Mouse (Mus musculus) cerebellum, postnatal 10 days (tissue): ENCODE data around the gene Snd1.

ENCODE experiments used
- DNase-seq, 2 experiments: peaks; one replicate each; pipeline ENCODE4 v3.0.0; 2021; ENCODE audit warnings: mixed read lengths in 2 of 2

Snd1 gene

GRCm38 (mm10) chr6:28874759-28875158 is 399.8 kb downstream of the Snd1 start:
- no peak for DNase-seq

DNA sequence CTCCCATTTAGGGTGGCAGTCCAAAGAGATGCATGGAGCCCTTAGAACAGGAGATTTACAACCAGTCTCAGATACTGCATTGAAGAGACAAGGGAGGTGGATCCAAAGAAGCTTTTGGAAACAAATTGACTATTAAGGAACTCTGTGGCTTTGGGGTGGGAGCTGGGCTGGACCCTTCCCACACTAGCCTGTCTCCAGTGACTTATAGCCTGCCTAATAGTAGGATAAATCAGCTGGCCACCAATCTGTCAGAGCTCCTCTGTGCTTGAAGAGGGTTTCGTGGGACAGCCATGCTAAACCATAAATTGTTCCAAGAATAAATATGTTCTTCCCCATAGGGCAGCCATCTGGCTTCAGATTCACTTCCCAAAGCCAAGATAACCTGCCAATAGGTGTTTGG is 400.4 kb downstream of the Snd1 start:
- DNase-seq, result peak in 1 of 2 experiments; percentile 45

DNA sequence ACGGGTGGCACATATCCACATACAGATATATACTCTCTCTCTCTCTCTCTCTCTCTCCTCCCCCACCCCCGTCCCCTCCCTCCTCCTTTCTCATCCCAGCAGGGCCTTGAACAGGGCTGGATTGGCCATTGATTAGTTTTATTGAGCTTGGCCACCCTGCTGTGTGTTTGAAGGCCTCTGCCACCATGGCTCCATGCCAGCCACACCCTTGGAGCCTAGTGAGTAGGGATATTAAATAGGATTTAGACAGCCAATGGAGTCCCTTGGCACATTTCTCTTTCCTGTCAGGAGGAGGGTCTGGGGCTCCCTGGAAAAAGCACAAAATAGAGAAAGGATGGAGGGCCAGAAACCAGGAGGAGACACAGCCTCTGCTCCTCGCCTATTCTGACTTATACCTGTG is 401.6 kb downstream of the Snd1 start:
- DNase-seq, result peak; percentile 49 to 68

DNA sequence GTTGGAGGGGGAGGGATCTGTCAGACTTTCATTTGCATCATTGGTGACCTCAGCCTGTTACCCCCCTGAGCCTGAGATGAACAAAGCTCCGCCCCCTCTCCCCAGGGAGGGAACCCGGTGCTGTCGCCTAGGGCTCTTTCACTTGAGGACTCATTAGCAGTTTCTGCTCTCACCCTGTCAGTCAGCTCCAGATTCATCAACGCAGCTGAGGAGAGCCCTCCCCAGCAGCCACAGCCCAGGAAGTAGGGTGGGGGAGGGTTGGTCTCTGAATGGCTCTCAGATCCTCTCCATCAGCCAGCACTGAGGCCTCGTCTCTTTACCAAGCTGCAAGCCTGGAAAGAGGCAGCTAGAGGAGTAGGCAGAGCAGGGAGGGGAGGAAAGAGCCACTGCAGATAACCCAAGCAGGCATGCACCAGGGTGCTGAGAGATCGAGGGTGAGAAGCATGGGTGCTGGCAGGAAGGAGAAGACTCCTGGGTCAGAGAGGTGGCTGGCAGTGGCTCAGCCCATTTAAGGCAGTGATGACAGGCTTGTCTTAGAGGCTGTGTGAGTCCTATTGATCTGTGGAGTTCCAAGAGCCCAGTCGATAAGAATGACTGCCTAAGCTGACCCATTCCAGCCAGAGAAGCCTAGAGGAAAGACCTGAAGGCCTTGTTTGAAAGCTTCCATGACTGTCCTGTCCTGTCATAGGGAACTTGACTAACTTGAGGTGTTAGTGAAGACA is 403.2 kb downstream of the Snd1 start:
- peak; percentile 45 to 51 for DNase-seq

GRCm38 (mm10) chr6:28879315-28879714 is 404.4 kb downstream of the Snd1 start:
- DNase-seq, result peak; percentile 64 to 71

DNA sequence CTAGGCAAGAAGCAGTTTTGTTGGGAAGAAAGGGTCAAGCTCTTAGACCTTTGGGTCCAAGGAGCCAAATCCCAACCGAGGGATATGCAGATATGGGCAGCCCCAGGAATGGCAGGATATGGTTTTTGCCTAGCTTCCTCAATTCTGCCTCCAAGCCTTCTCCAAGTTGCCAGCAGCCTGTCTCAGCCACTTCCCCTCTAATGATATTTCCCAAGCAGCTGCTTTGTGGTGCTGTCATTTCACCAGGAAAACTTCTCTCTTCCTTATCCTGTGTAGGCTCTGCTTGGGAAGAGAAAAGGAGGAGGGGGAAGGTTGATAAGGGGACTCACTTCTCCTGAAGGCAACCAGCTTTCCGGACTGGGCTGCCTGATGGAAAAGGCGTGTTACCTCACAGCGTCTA is 406.0 kb downstream of the Snd1 start:
- no peak for DNase-seq

DNA sequence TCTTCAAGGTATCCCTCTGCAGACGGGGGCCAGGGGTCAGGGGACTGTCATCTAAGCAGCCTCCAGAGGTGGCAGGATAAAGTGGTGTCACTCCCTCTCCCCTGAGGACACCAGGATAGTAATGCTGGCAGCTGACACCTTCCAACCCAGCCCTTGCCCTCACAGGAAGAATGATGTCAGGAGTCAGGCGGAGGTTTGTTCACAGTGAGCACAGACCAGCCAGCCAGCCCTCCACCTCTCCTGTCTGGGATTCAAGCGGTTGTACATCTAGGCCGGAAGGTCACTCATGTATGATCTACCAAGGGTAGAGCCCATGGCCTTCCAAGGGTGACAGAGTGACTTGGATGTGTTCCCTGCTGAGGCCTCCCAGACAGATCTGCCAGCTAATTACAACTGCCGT is 408.6 kb downstream of the Snd1 start:
- no peak for DNase-seq

DNA sequence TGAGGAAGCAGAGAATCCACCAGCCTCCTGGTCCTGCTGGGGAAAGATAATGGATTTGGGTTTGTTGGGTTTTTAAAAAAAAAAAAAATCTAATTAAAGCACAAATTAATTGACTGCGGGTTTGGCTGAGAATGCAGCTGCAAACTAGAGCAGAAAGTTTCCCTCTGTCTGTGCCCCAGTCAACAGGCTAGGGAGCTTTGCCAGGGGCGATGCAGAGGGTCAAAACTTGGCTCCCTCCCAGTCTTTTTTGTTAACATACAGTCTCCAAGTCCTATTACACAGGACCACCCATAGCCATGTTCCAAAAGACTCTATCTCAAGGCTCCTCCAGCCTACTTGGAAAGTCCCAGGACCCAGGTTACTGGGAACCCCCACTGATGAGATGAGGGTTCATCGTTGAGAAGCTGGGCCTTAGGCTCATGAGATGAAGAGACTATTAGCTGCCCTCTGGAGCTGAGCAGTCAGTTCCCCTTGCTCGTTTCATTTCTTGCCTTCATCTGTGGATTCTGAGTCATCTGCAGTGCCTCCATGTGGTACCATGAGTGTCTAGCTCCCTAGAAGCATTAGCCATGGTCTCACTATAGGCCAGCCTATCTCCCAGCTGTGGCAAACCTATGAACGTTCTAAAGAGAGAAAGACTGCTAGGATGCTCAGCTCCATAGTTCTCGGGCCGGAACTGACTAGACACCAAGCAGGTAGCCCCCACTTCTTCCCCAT is 411.9 kb downstream of the Snd1 start:
- DNase-seq, result no peak

DNA sequence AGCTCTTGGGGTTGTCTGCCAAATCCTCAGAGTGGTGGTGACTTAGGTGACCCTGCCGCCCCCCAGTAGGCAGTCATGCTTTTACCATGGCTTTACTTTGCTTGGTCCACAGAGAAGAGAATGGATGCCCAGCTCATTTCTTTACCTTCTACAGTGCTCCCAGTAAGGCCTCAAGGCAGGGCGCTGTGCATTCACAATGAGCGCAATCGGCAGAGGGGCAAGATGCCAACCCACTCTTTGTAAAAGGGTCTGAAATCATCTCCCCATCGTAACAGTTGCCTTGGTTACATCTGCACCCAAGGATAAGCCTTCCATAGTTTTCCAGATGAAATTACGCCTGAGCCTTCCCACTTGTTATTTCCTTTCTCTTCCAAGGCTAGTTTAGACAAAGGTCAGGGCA is 415.5 kb downstream of the Snd1 start:
- DNase-seq, result peak in 1 of 2 experiments; percentile 50

DNA sequence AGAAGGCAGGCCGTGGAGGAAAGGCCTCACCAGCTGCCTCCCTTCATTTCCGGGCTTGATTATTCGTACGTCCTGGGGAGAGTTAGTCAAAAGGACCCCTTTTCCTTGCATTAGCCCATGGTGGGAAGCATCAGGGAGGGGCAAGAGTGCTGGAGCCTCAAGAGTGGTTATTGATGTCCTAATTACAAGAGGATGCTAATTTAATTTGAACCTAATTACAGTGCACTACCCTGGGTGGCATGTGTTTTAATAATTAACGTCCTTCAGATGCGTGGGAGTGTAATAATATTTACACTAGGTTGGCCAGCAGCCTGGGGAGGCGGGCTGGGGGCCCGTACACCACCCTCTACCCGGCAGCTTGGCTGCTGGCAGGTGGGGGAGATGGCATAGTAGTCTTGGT is 416.5 kb downstream of the Snd1 start:
- DNase-seq, result no peak

- peak in 1 of 2 experiments; percentile 47 for DNase-seq
These were observed 420.1 kb downstream of the Snd1 start for GRCm38 (mm10) chr6:28895004-28895515.

DNA sequence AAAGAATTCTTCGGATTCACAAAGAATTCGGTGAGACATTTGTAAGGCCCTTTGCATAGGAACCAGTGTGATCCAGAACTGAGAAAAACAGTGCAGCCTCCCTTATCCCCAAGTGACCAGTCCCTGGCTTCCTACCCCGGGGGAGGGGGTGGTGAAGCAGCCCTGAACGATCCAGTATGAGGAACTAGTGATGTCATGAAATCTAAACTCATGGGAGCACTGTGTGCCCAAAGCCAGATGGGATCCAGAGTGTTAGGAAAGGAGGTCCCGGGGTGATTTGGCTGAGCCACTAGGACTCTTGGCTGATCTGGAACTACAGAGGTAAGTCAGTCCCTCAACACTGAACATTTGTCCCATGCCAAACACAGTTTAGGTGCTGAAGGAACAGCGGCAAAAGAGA is 420.8 kb downstream of the Snd1 start:
- no peak for DNase-seq

- DNase-seq, result no peak
These were observed 421.9 kb downstream of the Snd1 start for GRCm38 (mm10) chr6:28896762-28897320.

DNA sequence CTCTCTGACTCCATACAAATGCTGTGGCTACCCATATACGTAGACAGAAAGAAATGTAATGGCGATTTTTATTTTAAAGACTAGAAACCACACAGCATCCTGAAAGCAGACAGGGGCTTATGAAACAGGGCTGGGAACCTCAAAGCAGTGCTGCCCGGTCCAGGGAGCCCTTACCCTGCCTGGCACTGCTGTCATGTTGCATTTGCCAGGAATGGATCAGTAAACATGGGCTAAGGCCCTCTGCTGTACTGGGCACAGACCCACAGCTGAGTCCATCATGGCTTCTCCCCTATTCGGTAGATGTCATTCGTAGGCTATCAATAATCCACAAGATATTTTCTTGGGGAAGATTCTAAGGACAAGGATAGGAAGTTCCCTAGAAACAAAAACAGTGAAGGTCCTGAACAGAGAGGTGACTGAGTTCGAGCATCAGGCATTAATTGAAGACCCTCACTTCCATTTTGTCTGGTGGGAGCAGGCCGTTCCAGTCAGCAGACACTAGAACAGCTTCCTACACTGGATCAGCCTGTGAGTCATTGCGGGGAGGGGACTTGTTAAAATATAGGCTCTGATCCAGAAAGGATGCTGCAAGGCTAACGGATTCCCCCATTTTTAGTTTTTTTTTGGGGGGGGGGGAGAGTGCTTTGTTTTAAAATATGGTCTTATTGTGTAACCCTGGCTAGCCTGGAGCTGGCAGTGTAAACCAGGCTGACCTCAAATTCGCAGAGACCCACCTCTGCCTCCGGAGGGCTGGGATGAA is 422.6 kb downstream of the Snd1 start:
- no peak for DNase-seq

DNA sequence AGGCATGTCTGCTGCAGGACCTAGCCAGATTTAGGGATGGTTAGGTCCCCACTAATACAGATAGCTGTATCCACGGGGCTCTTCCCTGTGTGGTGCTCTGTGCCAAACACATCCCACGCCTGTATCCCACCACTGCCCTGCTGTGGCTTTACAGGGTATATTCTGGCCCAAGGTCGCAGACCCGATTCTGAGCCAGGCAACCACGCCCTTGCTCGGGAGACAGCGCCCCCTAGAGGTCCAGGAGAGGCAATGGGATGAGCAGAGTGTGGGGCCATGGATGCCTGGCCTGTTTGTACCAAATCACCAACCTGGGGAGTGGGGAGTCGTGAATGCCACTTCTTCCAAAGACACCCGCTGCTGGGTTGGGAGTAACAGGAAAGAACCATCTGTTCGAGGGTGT is 423.9 kb downstream of the Snd1 start:
- peak; percentile 65 to 70 for DNase-seq

- peak in 1 of 2 experiments; percentile 48 for DNase-seq
These were observed 427.6 kb downstream of the Snd1 start for GRCm38 (mm10) chr6:28902573-28902972.

- peak in 1 of 2 experiments; percentile 32 for DNase-seq
These were observed 429.5 kb downstream of the Snd1 start for GRCm38 (mm10) chr6:28904417-28904816.

- DNase-seq, result no peak
These were observed 430.4 kb downstream of the Snd1 start for GRCm38 (mm10) chr6:28905301-28905700.

- peak; percentile 57 to 63 for DNase-seq
These were observed 434.9 kb downstream of the Snd1 start for GRCm38 (mm10) chr6:28909866-28910265.

DNA sequence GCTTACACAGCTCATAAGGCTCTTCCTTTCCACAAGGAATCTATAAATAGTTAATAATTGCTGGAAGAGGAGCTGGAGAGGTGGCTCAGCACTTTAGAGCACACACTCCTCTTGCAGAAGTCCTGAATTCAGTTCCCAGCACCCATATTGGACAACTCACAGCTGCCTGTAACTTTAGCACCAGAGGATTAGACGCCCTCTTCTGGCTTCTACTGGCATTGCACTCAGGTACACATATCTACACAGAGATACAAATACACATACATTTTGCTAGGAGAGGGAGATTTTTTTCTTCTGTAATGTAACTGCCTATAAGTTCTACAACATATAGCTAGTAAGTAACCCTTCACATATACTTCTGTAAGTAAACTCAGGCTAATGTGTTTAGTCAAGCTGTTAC is 440.0 kb downstream of the Snd1 start:
- DNase-seq, result no peak

- DNase-seq, result no peak
These were observed 441.7 kb downstream of the Snd1 start for GRCm38 (mm10) chr6:28916630-28917029.

DNA sequence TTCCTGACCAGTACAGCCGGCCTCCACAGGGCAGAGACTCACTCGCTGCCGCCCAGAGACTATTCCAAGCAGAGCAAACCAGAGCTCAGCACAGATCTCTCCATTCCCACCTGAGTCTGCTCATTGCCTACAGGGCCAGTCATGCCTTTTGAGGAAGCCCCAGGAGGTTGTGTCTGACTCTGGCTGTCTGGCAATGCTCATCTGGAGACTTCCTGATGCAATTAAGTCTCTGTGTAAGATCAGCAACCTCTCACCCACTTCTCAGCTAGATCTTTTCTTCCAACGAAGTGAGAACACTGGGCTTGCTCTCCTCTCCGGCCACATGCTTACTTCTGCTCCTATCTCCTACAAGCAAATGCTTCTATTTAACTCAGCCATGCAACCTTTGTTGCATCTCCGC is 444.4 kb downstream of the Snd1 start:
- no peak for DNase-seq

- DNase-seq, result peak; percentile 76 to 82
These were observed 447.4 kb downstream of the Snd1 start for GRCm38 (mm10) chr6:28922371-28922770.
